Mouse (Mus musculus) lung, embryonic 15.5 days (tissue): Measurements from ENCODE around the gene Ap3s2. TPM values are rescaled to one million over a fixed set of nuclear protein-coding genes. Genes with fewer than 3 reads are reported as not detected.

Experiments
- ATAC-seq: fragments of 200-750 bp; cut with Nextera tagmentation; 2 replicates; pipeline ENCODE4 v1.8.0; 2017; ENCODE audit warnings: moderate number of reproducible peaks, borderline replicate concordance; ENCODE audit not compliant: low FRiP score, low TSS enrichment; ENCODE audit errors: extremely low read depth
- H3K27ac ChIP-seq: fragments of 300-500 bp; sonication (generic); 2 replicates; pipeline ENCODE4 v1.5.1; 2015; ENCODE audit warnings: moderate library complexity, mild to moderate bottlenecking, inconsistent platforms
- H3K27me3 ChIP-seq: fragments of 300-500 bp; sonication (generic); 2 replicates; pipeline ENCODE4 v1.6.1; 2015; ENCODE audit warnings: inconsistent platforms
- H3K36me3 ChIP-seq: fragments of 300-500 bp; sonication (generic); 2 replicates; pipeline ENCODE4 v1.6.1; 2015; ENCODE audit warnings: inconsistent platforms
- H3K4me1 ChIP-seq: fragments of 300-500 bp; sonication (generic); 2 replicates; pipeline ENCODE4 v1.6.1; 2015; ENCODE audit warnings: inconsistent platforms
- H3K4me2 ChIP-seq: fragments of 300-500 bp; sonication (generic); 2 replicates; pipeline ENCODE4 v1.6.1; 2015; ENCODE audit warnings: inconsistent platforms, mild to moderate bottlenecking, moderate library complexity
- H3K4me3 ChIP-seq: fragments of 300-500 bp; sonication (generic); 2 replicates; pipeline ENCODE4 v1.5.1; 2015; ENCODE audit warnings: mild to moderate bottlenecking, inconsistent platforms
- H3K9ac ChIP-seq: fragments of 300-500 bp; sonication (generic); 2 replicates; pipeline ENCODE4 v1.6.1; 2015; ENCODE audit warnings: inconsistent platforms
- H3K9me3 ChIP-seq: fragments of 300-500 bp; sonication (generic); 2 replicates; pipeline ENCODE4 v1.6.1; 2016; ENCODE audit warnings: inconsistent platforms
- WGBS: fragments of 180-500 bp; shearing (Covaris S2); methylation state at CpG from one replicate; pipeline ENCODE4 v1.1.7; 2015; 5-methylcytosine and 5-hydroxymethylcytosine counted together
- microRNA-seq: library from miRNA; unstranded; fragments of <30 nt; microRNA quantifications from one replicate; pipeline ENCODE4, GENCODE M21; 2016
- polyA plus RNA-seq: library from polyadenylated mRNA; unstranded; fragments of >200 nt; fragmentation: Nextera tagmentation; extraction: Ambion mirVana; gene quantifications from 2 replicates; pipeline ENCODE4 v1.2.1, GENCODE M21; 2015

The Ap3s2 gene
- polyA plus RNA-seq, 1 experiment from 2014 or later: 27.8 TPM

DNA sequence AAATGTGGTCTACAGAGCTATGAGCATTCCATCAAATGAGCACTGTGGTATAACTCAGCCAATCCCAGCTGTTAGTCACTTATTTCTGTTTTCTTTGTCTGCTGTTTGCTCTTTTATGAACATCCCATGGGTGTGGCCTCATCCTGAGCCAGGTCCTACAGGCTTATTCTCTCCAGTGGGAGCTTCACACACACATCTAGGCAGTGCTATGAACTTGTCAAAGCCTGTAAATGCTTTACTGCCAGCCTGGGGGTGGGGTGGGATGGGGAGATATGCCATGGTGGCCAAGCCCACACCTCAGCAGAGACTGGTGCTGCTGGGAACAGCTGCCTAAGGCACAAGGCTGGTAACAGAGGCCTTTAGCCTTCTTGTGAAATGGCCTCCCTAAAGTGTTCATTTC lies 87.5 kb downstream of the Ap3s2 start:
- Histone ChIP-seq H3K4me2 (no peak overlapping the region), H3K36me3 (no peaks in the 10 kb centered on the region), H3K27me3 (no peaks in the 10 kb centered on the region), H3K4me3 (no peak overlapping the region), H3K27ac (no peak overlapping the region), H3K4me1 (peaks cover 9% of the 10 kb centered on the region; the same call in 1 of the 2 replicates), H3K9me3 (no peaks in the 10 kb centered on the region), H3K9ac (no peak overlapping the region)
- no peak for ATAC-seq

DNA sequence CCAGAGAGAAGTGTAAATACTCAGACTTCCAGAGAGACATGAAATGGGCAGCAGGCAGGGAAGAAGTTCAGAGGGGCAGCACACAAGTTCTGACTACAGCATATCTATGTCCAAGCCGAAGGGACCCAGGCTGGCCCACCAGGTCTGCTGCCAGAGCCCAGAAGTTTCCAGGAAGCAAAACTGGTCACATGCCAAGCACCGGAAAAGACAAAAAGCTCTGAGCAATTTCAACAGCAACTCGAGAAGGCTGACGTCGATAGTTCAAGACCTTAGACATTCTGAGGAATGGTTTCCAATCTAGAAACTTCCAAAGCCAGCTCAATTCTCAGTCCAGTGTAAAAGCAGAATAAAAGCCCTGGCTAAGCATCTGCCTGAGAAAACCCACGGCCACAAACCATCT lies 88.9 kb downstream of the Ap3s2 start:
- Histone ChIP-seq H3K27ac (peak overlapping the region; percentile 20), H3K36me3 (no peaks in the 10 kb centered on the region), H3K4me1 (peaks cover 9% of the 10 kb centered on the region; the same call in 1 of the 2 replicates), H3K9ac (no peak overlapping the region), H3K4me2 (no peak overlapping the region), H3K27me3 (no peaks in the 10 kb centered on the region), H3K4me3 (no peak overlapping the region), H3K9me3 (no peaks in the 10 kb centered on the region)
- no peak for ATAC-seq
- WGBS: 32% methylated on average over 6 of the region's 6 CpGs

DNA sequence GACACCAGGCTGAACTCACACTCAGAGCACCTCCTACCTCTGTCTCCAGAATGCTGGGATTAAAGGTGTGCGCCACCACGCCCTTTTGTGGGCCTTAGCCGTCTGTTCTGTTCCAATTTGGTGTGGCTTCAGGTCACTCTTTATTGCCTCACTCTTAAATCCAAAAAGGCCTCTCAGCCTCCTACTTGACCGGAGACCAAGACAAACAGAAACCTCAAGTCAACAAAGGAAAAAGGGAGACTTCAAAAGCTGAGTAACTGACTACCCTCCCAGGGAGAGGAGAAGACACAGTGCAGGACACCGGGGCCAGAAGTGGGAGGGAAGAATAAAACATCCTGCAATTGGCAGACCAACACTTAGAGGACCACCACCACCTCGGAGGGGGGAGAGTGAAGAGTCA lies 89.3 kb downstream of the Ap3s2 start:
- no peaks in the 10 kb centered on the region for H3K36me3 ChIP-seq
- no peak for ATAC-seq
- H3K4me1 ChIP-seq: peaks cover 9% of the 10 kb centered on the region; the same call in 1 of the 2 replicates
- H3K9me3 ChIP-seq: no peaks in the 10 kb centered on the region
- no peak overlapping the region for H3K4me2 ChIP-seq
- no peaks in the 10 kb centered on the region for H3K27me3 ChIP-seq
- H3K27ac ChIP-seq: peak overlapping the region; percentile 20
- 41% methylated on average over 6 of the region's 6 CpGs for WGBS
- H3K4me3 ChIP-seq: no peak overlapping the region
- H3K9ac ChIP-seq: no peak overlapping the region

DNA sequence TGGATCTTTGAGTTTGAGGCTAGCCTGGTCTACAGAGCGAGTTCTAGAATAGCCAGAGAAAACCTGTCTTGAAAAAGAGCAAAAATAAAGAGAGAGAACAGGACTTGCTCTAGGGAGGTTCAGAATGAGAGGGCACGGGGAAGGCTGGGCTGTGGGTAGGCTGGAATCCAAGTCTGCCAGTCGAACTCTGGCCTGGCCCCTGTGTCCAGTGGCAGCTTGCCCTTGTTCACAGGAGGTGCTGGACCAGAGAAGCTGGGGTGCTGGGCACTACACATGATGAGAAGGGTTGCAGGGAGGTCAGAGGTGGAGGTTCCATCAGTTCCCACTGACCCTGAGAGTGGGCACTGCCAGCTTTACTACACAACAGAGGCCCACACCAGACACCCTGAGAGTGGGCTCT lies 92.1 kb downstream of the Ap3s2 start:
- no peak for ATAC-seq
- H3K9ac ChIP-seq: no peak overlapping the region
- 68% methylated on average over 3 of the region's 3 CpGs for WGBS
- no peak overlapping the region for H3K4me2 ChIP-seq
- no peaks in the 10 kb centered on the region for H3K9me3 ChIP-seq
- H3K4me1 ChIP-seq: peaks cover 9% of the 10 kb centered on the region; the same call in 1 of the 2 replicates
- H3K27me3 ChIP-seq: no peaks in the 10 kb centered on the region
- H3K36me3 ChIP-seq: no peaks in the 10 kb centered on the region
- no peak overlapping the region for H3K27ac ChIP-seq
- no peak overlapping the region for H3K4me3 ChIP-seq

Small RNA genes lying within 50 kb of the gene (microRNA-seq; reads per million reads assigned to microRNA genes)
- gene Gm24541: not detected

Other genes with a start within 250 kb of the Ap3s2 start
- gene Kif7, start 204.9 kb downstream of the Ap3s2 start, polyA plus RNA-seq: 5.0 TPM in 2 replicates
- gene Plin1, start 187.7 kb downstream of the Ap3s2 start, polyA plus RNA-seq: not detected in 2 replicates
- 10.2 and 12.1 TPM in 2 replicates for gene Pex11a, start 177.5 kb downstream of the Ap3s2 start, polyA plus RNA-seq
- gene Wdr93, start 177.5 kb downstream of the Ap3s2 start, polyA plus RNA-seq: 0.78 and 0.86 TPM in 2 replicates
- gene Mesp1, start 126.9 kb downstream of the Ap3s2 start, polyA plus RNA-seq: not detected in 2 replicates
- 0.48 and 0.56 TPM in 2 replicates for gene Mesp2, start 109.9 kb downstream of the Ap3s2 start, polyA plus RNA-seq
- 3.0 and 5.4 TPM in 2 replicates for gene Anpep, start 59.6 kb downstream of the Ap3s2 start, polyA plus RNA-seq
- 30.1 and 30.5 TPM in 2 replicates for gene Arpin, start 14.7 kb upstream of the Ap3s2 start, polyA plus RNA-seq
- gene Zfp710, start 104.2 kb upstream of the Ap3s2 start, polyA plus RNA-seq: 15.5 and 17.6 TPM in 2 replicates
- 690 and 692 TPM in 2 replicates for gene Idh2, start 194.7 kb upstream of the Ap3s2 start, polyA plus RNA-seq